Mouse (Mus musculus) ES-E14 (cell line): Measurements from ENCODE around the gene Ppil1. TPM values are rescaled to one million over a fixed set of nuclear protein-coding genes. Genes with fewer than 3 reads are reported as not detected.
"Not testable (repeated sequence)": the region's sequence is repeated elsewhere in the genome, so short reads cannot be mapped to it uniquely, and the experiment has no call there.

ENCODE experiments used
- DNase-seq: peaks from one replicate; pipeline ENCODE4 v3.0.0-alpha.2; 2013; ENCODE audit warnings: low read depth, low spot score
- H3K27ac ChIP-seq: 2 replicates; pipeline ENCODE4 v1.5.1; 2012; ENCODE audit warnings: low read depth, mild to moderate bottlenecking, low read length, moderate library complexity, mixed read lengths; ENCODE audit not compliant: poor library complexity, insufficient read depth, severe bottlenecking
- H3K36me3 ChIP-seq: 2 replicates; pipeline ENCODE4 v1.6.1; 2012; ENCODE audit warnings: mild to moderate bottlenecking, low read length, moderate library complexity, mixed read lengths; ENCODE audit not compliant: control insufficient read depth, poor library complexity, insufficient read depth, severe bottlenecking
- H3K4me1 ChIP-seq, 2 experiments: fragments of 150-350 bp in 1 of 2; sonication (generic) in 1 of 2; 2 replicates each; pipeline ENCODE4 v1.6.1; 2012; ENCODE audit warnings: low read length in 2 of 2, mild to moderate bottlenecking in 1 of 2, mixed read lengths in 1 of 2; ENCODE audit not compliant: control insufficient read depth in 2 of 2, insufficient read depth in 2 of 2, poor library complexity in 1 of 2
- H3K4me3 ChIP-seq, 2 experiments: fragments of 150-350 bp in 1 of 2; sonication (generic) in 1 of 2; 2 replicates each; pipeline ENCODE4 v1.5.1; 2012; ENCODE audit warnings: low read length in 2 of 2, low read depth in 1 of 2, mild to moderate bottlenecking in 1 of 2, mixed read lengths in 1 of 2; ENCODE audit not compliant: insufficient read depth in 1 of 2, poor library complexity in 1 of 2, severe bottlenecking in 1 of 2
- H3K9ac ChIP-seq: 2 replicates; pipeline ENCODE4 v1.6.1; 2012; ENCODE audit warnings: low read depth, mild to moderate bottlenecking, low read length, mixed read lengths; ENCODE audit not compliant: poor library complexity, insufficient read depth, severe bottlenecking
- H3K9me3 ChIP-seq: fragments of 150-350 bp; sonication (generic); 2 replicates; pipeline ENCODE4 v1.6.1; 2012; ENCODE audit warnings: low read depth, mild to moderate bottlenecking, low read length; ENCODE audit not compliant: control insufficient read depth, insufficient read depth
- CHD2 ChIP-seq: IDR thresholded peaks from 2 replicates; pipeline ENCODE4 v1.6.1; 2014; ENCODE audit warnings: mild to moderate bottlenecking, low read depth, low read length, inconsistent platforms
- HCFC1 ChIP-seq: IDR thresholded peaks from 2 replicates; pipeline ENCODE4 v1.6.1; 2012; ENCODE audit warnings: low read length, inconsistent platforms, borderline replicate concordance; ENCODE audit not compliant: insufficient read depth
- MAFK ChIP-seq: IDR thresholded peaks from 2 replicates; pipeline ENCODE4 v1.6.1; 2014; ENCODE audit warnings: mild to moderate bottlenecking, low read depth, low read length, inconsistent platforms; ENCODE audit not compliant: insufficient read depth
- ZC3H11A ChIP-seq: IDR thresholded peaks from 2 replicates; pipeline ENCODE4 v1.6.1; 2012; ENCODE audit warnings: low read depth, mild to moderate bottlenecking, inconsistent platforms, low read length, borderline replicate concordance
- ZNF384 ChIP-seq: IDR thresholded peaks from 2 replicates; pipeline ENCODE4 v1.6.1; 2012; ENCODE audit warnings: low read depth, low read length, inconsistent platforms
- in situ Hi-C, 2 experiments: fragments of 600-800 bp; cut with MboI; formaldehyde crosslinking; loops; one replicate each; pipeline ENCODE4 v1.15.1; 2025; ENCODE audit warnings: low sequenced_read_pairs in 2 of 2, inconsistent platforms in 1 of 2; ENCODE audit not compliant: unreplicated experiment in 2 of 2
- total RNA-seq: library from RNA; depleted of rRNA; stranded (reverse); fragments of 300-350 nt; gene quantifications from 2 replicates; pipeline ENCODE4 v1.2.3, GENCODE M21; 2012

The Ppil1 gene
- total RNA-seq, 1 experiment: 157 TPM

DNA sequence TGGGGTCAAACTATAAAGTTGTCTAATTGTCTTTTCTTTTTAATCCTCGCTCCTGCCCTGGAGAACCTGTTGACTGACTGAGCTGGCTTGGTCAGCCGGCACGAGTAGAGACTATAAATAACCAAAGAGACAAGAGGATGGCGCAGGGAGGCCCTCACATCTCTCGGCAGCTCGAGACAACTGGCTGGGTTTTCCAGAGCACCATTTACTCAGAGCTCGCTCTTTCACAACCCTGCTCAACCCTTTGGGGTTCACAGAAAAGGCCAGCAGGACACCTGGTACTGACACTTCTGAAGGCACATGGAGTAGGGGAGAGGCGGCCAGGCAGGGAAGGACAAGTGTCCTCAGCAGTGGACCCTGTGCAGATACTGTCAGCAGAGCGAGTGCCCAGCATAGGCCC, 10.3 kb downstream of the Ppil1 start:
- peaks cover 0 to 14% of the 10 kb centered on the region in 2 experiments; a peak in 2 of 4 replicates for H3K4me1 ChIP-seq
- no peak overlapping the region for H3K4me3 ChIP-seq
- no peak overlapping the region for H3K27ac ChIP-seq
- TF ChIP-seq MAFK (no peak), HCFC1 (no peak), ZC3H11A (no peak), CHD2 (no peak), ZNF384 (no peak)
- in situ Hi-C loops: no loop called here
- no peaks in the 10 kb centered on the region for H3K9me3 ChIP-seq
- H3K36me3 ChIP-seq: peaks cover 70% of the 10 kb centered on the region
- H3K9ac ChIP-seq: no peak overlapping the region
- DNase-seq: no peak

DNA sequence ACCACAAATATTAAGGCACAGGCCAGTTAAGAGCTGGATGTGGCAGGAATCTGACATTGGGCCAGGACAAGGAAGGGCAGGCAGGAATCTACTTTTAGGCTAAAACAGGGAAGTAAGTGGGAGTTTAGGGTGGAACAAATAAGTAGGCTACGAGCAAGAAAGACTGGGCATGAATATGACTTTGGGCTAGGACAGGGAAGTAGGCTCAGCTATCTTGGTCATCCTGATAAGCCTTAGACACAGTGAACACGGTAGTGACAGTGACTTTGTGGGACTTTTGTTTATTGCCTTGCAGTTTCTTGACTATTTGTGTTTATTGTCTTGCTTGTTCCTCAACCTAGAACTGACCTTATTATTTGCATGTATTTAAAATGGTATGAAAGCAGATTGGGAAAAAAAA, 10.8 kb downstream of the Ppil1 start:
- Histone ChIP-seq H3K4me1 (peaks cover 0 to 14% of the 10 kb centered on the region in 2 experiments; a peak in 2 of 4 replicates), H3K27ac (no peak overlapping the region), H3K9ac (no peak overlapping the region), H3K4me3 (no peak overlapping the region), H3K36me3 (peaks cover 66% of the 10 kb centered on the region), H3K9me3 (no peaks in the 10 kb centered on the region)
- DNase-seq: no peak
- TF ChIP-seq ZC3H11A (no peak), ZNF384 (no peak), MAFK (no peak), CHD2 (no peak), HCFC1 (no peak)
- in situ Hi-C loops: no loop called here

DNA sequence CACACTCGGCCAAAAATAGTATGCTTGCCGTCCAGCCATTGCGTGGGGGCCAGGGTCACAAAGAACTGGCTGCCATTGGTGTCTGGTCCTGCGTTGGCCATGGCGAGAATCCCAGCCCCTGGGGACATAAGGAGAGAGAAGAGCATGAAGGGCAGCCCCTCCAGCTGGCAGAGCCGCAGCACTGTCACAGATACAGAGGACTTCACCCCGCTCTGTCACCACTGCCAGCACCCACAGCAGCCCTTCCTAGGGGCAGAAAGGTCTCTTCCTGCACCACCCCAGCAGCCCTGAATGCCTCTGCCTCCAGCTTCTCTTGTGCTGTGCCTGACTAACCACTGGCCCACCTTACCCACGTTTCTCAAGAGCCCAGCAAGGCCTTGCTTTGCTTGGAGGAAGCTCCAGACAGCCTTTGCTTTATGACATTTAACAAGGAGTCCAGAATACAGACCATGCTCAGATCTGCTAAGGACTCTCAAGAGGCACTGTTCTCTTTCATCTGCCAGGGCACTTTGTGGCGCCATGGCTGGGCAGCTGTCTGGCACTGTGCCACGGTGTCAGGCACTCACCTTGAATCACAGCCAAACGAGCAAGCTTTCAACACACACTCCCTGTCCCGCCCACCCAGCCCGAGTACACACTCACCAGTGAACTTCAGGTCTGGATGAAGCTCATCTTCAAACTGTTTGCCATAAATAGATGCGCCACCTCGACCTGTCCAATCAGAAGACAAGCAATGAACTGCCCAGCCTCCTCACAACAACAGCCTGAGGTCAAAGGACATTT, 12.2 kb downstream of the Ppil1 start:
- Histone ChIP-seq H3K27ac (no peak overlapping the region), H3K9ac (no peak overlapping the region), H3K4me1 (peaks cover 0 to 8% of the 10 kb centered on the region in 2 experiments; a peak in 1 of 4 replicates), H3K36me3 (peaks cover 52% of the 10 kb centered on the region), H3K9me3 (no peaks in the 10 kb centered on the region), H3K4me3 (no peak overlapping the region)
- in situ Hi-C loops: no loop called here
- no peak for DNase-seq
- TF ChIP-seq MAFK (no peak), CHD2 (no peak)

DNA sequence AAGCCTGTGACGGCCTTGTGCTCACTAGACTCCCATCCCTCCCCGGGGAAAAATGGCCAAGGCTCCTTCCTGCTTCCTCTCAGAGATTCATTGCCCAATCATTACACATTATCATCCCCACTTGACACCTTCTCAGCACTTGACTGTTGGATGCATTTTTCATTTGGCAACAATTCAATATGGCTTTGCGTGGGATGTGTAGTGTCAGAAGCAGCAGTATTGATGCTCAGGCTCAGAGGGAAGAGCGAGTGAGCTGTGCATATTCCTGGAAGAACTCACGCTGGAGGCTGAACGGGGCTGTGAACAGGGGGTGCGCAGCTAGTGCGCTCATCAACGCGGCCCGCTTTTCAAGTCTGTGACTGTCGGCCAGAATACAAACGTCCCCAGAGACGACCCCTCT, 13.0 kb downstream of the Ppil1 start:
- peaks cover 47% of the 10 kb centered on the region for H3K36me3 ChIP-seq
- H3K27ac ChIP-seq, in situ Hi-C loops, DNase-seq, H3K4me3 ChIP-seq, H3K9ac ChIP-seq, H3K4me1 ChIP-seq, H3K9me3 ChIP-seq: not testable (repeated sequence)

DNA sequence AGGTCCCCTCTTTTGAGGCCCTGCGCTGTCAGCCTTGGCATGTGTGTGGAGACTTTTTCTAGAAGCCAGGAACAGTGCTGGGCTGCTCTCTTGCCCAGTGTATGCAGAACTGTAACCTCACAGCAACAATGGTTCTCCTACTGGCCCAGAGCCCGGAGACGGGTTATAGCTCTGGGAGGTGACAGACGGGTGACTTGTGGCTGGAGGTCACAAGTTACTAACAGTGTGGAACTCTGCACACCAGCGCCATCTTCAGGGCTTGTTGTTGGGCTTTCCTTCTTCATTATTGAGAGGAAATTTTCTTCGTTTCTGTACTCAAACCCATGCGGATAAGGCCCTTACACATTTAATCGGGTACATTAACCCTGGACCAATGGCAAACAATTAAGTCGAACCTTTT, 14.5 kb downstream of the Ppil1 start:
- Histone ChIP-seq H3K4me3 (no peak overlapping the region), H3K27ac (no peak overlapping the region), H3K9me3 (no peaks in the 10 kb centered on the region), H3K9ac (no peak overlapping the region), H3K4me1 (peaks cover 0 to 10% of the 10 kb centered on the region in 2 experiments; a peak in 1 of 4 replicates), H3K36me3 (peaks cover 41% of the 10 kb centered on the region)
- no peak for TF ChIP-seq CHD2
- TF ChIP-seq MAFK: no peak
- TF ChIP-seq ZNF384: no peak
- no peak for TF ChIP-seq ZC3H11A
- no peak for TF ChIP-seq HCFC1
- no peak for DNase-seq
- in situ Hi-C loops: loop anchor here in 1 of 2 experiments (5.0 to 10.0 kb wide), 2 partner anchors 72 to 205 kb away; no protein-coding TSS in a partner anchor
